Mouse (Mus musculus): Measurements from ENCODE around the gene Net1. TPM values are rescaled to one million over a fixed set of nuclear protein-coding genes. Genes with fewer than 3 reads are reported as not detected.

Net1 gene
- total and polyA plus RNA-seq, 2 experiments, result 17.1 to 20.5 TPM

GRCm38 (mm10) chr13:3944699-3945098, 26.7 kb upstream of the Net1 start:
- DNase-seq (ENCODE audit: extremely low read depth, low read depth, low spot score), result no peak
- TF ChIP-seq CTCF (IDR thresholded peaks at IDR 0.05; ENCODE audit: low read depth, low read length) (no peak), POLR2A (IDR thresholded peaks at IDR 0.05; ENCODE audit: extremely low read depth, insufficient read depth, low read length) (no peak)
- H3K27ac ChIP-seq (replicated peaks; ENCODE audit: insufficient read depth, low read depth, low read length), result no peak overlapping the region
- H3K4me3 ChIP-seq (ENCODE audit: insufficient read depth, low read depth, low read length), result no peak overlapping the region
- no peak overlapping the region for H3K9ac ChIP-seq (ENCODE audit: low read depth, low read length)
- WGBS, result 53% methylated on average over 7 of the region's 7 CpGs
- no peaks in the 10 kb centered on the region for H3K4me1 ChIP-seq (ENCODE audit: control insufficient read depth, insufficient read depth, low read length)
- no peaks in the 10 kb centered on the region for H3K27me3 ChIP-seq (ENCODE audit: control insufficient read depth, insufficient read depth, low read length)
- no peaks in the 10 kb centered on the region for H3K36me3 ChIP-seq (ENCODE audit: control insufficient read depth, insufficient read depth, low read length)
- no peaks in the 10 kb centered on the region for H3K79me2 ChIP-seq (ENCODE audit: control insufficient read depth, insufficient read depth, low read length)

DNA sequence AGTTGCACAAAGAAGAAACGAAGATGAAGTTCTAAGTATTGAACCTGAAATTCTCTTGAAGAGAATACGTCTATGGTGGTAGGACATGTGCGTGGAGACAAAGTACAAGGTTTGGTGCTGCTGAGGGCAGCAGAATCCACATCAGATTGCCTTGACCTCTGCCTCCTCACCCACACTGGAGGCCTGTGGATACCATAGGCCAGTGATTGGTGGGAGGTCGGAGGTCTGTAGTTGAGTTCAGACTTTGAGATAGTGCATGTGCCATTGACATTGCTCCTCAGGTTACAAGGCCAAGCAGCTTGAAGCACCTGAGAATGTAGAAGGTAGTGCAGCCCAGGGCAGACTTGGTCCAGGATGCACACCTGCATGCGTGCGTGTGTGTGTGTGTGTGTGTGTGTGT, 8.0 kb upstream of the Net1 start:
- WGBS, result 76% methylated on average over 6 of the region's 6 CpGs

DNA sequence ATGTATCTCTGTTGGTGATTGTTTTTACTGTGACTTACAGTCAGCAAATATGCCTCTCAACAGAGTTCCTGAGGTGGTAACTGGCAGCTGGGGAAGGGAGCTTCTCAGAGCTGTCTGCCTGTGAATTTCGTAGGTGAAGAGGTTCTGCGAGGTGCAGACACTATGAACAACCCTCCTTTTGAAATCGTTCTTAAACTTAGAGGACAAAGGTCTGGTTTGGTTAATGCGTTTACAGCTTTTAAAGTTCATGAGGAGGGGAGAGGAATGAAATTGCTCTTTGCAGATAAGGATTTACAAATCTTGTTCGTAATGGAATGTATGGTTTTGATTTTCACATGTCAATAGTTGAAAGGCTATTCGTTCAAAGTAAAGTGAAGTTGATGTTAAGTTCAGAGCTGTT, 7.6 kb upstream of the Net1 start:
- no peak for DNase-seq (ENCODE audit: extremely low read depth, low read depth, low spot score)
- 65% methylated on average over 6 of the region's 6 CpGs for WGBS

More for the DNA sequence above, 8.0 kb upstream of the Net1 start:
- TF ChIP-seq POLR2A (IDR thresholded peaks at IDR 0.05; ENCODE audit: extremely low read depth, insufficient read depth, low read length) (no peak), CTCF (IDR thresholded peaks at IDR 0.05; ENCODE audit: low read depth, low read length) (no peak)
- DNase-seq (ENCODE audit: extremely low read depth, low read depth, low spot score), result no peak
- Histone ChIP-seq H3K27me3 (ENCODE audit: control insufficient read depth, insufficient read depth, low read length) (no peaks in the 10 kb centered on the region), H3K79me2 (ENCODE audit: control insufficient read depth, insufficient read depth, low read length) (no peaks in the 10 kb centered on the region), H3K27ac (replicated peaks; ENCODE audit: insufficient read depth, low read depth, low read length) (no peak overlapping the region), H3K36me3 (ENCODE audit: control insufficient read depth, insufficient read depth, low read length) (no peaks in the 10 kb centered on the region), H3K9ac (ENCODE audit: low read depth, low read length) (no peak overlapping the region), H3K4me3 (ENCODE audit: insufficient read depth, low read depth, low read length) (no peak overlapping the region), H3K4me1 (ENCODE audit: control insufficient read depth, insufficient read depth, low read length) (no peaks in the 10 kb centered on the region)

DNA sequence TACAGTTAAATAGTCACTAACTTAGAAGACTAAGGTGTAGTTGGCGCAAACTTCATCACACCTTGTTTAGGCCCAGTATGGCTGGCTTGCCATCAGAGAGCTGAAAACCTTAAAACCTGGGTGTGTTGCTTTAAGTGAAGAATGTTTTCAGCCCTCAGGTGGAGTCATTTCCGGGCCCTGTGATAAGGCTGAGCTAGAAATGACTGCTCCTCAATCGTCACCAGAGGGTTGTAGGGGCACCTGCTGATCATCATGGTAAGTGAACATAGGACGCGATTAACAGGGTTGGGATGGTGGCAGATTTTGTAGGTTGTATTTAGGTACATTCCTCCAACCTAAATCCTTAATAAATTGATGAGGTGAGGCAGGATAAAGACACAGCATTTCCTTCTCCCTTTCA, 6.5 kb upstream of the Net1 start:
- no peaks in the 10 kb centered on the region for H3K79me2 ChIP-seq (ENCODE audit: control insufficient read depth, insufficient read depth, low read length)
- WGBS, result 86% methylated on average over 5 of the region's 5 CpGs
- no peak overlapping the region for H3K27ac ChIP-seq (replicated peaks; ENCODE audit: insufficient read depth, low read depth, low read length)
- H3K27me3 ChIP-seq (ENCODE audit: control insufficient read depth, insufficient read depth, low read length), result no peaks in the 10 kb centered on the region
- TF ChIP-seq CTCF (IDR thresholded peaks at IDR 0.05; ENCODE audit: low read depth, low read length), result no peak
- no peak for TF ChIP-seq POLR2A (IDR thresholded peaks at IDR 0.05; ENCODE audit: extremely low read depth, insufficient read depth, low read length)
- no peak overlapping the region for H3K4me3 ChIP-seq (ENCODE audit: insufficient read depth, low read depth, low read length)
- H3K4me1 ChIP-seq (ENCODE audit: control insufficient read depth, insufficient read depth, low read length), result no peaks in the 10 kb centered on the region
- no peak for DNase-seq (ENCODE audit: extremely low read depth, low read depth, low spot score)
- no peak overlapping the region for H3K9ac ChIP-seq (ENCODE audit: low read depth, low read length)
- no peaks in the 10 kb centered on the region for H3K36me3 ChIP-seq (ENCODE audit: control insufficient read depth, insufficient read depth, low read length)

More for the DNA sequence above, 7.6 kb upstream of the Net1 start:
- no peak overlapping the region for H3K4me3 ChIP-seq (ENCODE audit: insufficient read depth, low read depth, low read length)
- H3K36me3 ChIP-seq (ENCODE audit: control insufficient read depth, insufficient read depth, low read length), result no peaks in the 10 kb centered on the region
- TF ChIP-seq POLR2A (IDR thresholded peaks at IDR 0.05; ENCODE audit: extremely low read depth, insufficient read depth, low read length), result no peak
- no peak for TF ChIP-seq CTCF (IDR thresholded peaks at IDR 0.05; ENCODE audit: low read depth, low read length)
- no peaks in the 10 kb centered on the region for H3K27me3 ChIP-seq (ENCODE audit: control insufficient read depth, insufficient read depth, low read length)
- H3K4me1 ChIP-seq (ENCODE audit: control insufficient read depth, insufficient read depth, low read length), result no peaks in the 10 kb centered on the region
- no peaks in the 10 kb centered on the region for H3K79me2 ChIP-seq (ENCODE audit: control insufficient read depth, insufficient read depth, low read length)
- H3K27ac ChIP-seq (replicated peaks; ENCODE audit: insufficient read depth, low read depth, low read length), result no peak overlapping the region
- H3K9ac ChIP-seq (ENCODE audit: low read depth, low read length), result no peak overlapping the region

DNA sequence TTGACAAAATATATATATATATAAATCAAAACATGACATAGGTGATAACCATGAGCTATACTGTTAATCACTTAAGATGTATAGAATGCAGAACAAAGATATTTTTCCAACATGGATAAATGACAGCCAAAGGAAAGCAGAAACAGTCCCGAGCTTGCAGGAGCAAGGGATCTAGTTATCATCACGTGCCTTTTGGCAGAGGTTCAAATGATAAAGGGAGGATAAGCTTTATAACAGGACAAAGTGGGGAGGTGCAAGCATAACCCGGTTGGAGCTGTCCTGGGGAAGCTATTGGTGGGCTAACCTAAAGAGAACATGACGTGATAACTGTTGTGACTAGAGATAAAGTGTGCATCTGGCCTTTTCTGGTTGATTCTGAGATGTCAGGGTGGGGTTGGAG, 4.5 kb downstream of the Net1 start:
- Histone ChIP-seq H3K36me3 (ENCODE audit: control insufficient read depth, insufficient read depth, low read length) (no peaks in the 10 kb centered on the region), H3K4me1 (ENCODE audit: control insufficient read depth, insufficient read depth, low read length) (peaks cover 5% of the 10 kb centered on the region; the same call in 1 of the 2 replicates), H3K4me3 (ENCODE audit: insufficient read depth, low read depth, low read length) (no peak overlapping the region), H3K27me3 (ENCODE audit: control insufficient read depth, insufficient read depth, low read length) (no peaks in the 10 kb centered on the region), H3K27ac (replicated peaks; ENCODE audit: insufficient read depth, low read depth, low read length) (no peak overlapping the region), H3K9ac (ENCODE audit: low read depth, low read length) (no peak overlapping the region), H3K79me2 (ENCODE audit: control insufficient read depth, insufficient read depth, low read length) (no peaks in the 10 kb centered on the region)
- DNase-seq (ENCODE audit: extremely low read depth, low read depth, low spot score), result no peak
- TF ChIP-seq CTCF (IDR thresholded peaks at IDR 0.05; ENCODE audit: low read depth, low read length) (no peak), POLR2A (IDR thresholded peaks at IDR 0.05; ENCODE audit: extremely low read depth, insufficient read depth, low read length) (no peak)
- WGBS, result 67% methylated on average over 4 of the region's 4 CpGs

GRCm38 (mm10) chr13:3910356-3910755, 7.7 kb downstream of the Net1 start:
- Histone ChIP-seq H3K79me2 (ENCODE audit: control insufficient read depth, insufficient read depth, low read length) (no peaks in the 10 kb centered on the region), H3K27ac (replicated peaks; ENCODE audit: insufficient read depth, low read depth, low read length) (no peak overlapping the region), H3K36me3 (ENCODE audit: control insufficient read depth, insufficient read depth, low read length) (no peaks in the 10 kb centered on the region), H3K4me3 (ENCODE audit: insufficient read depth, low read depth, low read length) (no peak overlapping the region), H3K9ac (ENCODE audit: low read depth, low read length) (no peak overlapping the region), H3K4me1 (ENCODE audit: control insufficient read depth, insufficient read depth, low read length) (peaks cover 1% of the 10 kb centered on the region; the same call in 1 of the 2 replicates), H3K27me3 (ENCODE audit: control insufficient read depth, insufficient read depth, low read length) (no peaks in the 10 kb centered on the region)
- DNase-seq (ENCODE audit: extremely low read depth, low read depth, low spot score), result no peak
- whole genome bisulfite sequencing, result 95% methylated on average over 5 of the region's 5 CpGs
- TF ChIP-seq CTCF (IDR thresholded peaks at IDR 0.05; ENCODE audit: low read depth, low read length) (no peak), POLR2A (IDR thresholded peaks at IDR 0.05; ENCODE audit: extremely low read depth, insufficient read depth, low read length) (no peak)

Measured in liver, adult 2 months (tissue).